Mouse (Mus musculus) liver, embryonic 12.5 days (tissue): ENCODE measurements around the gene Zfp597. TPM values are rescaled to one million over a fixed set of nuclear protein-coding genes. Genes with fewer than 3 reads are reported as not detected.
A peak's percentile ranks its signal among the peaks of the same experiment; 100 is the strongest.
"Not testable (repeated sequence)": the region's sequence is repeated elsewhere in the genome, so short reads cannot be mapped to it uniquely, and the experiment has no call there.

Experiments used
- ATAC-seq: fragments of 200-750 bp; cut with Nextera tagmentation; 2 replicates; pipeline ENCODE4 v1.8.0; 2017; ENCODE audit warnings: moderate number of reproducible peaks, mild to moderate bottlenecking, moderate library complexity
- H3K27ac ChIP-seq: fragments of 300-500 bp; sonication (generic); 2 replicates; pipeline ENCODE4 v1.5.1; 2016; ENCODE audit warnings: mild to moderate bottlenecking
- H3K27me3 ChIP-seq: fragments of 300-500 bp; sonication (generic); replicated peaks from 2 replicates; pipeline ENCODE4 v1.6.1; 2016; ENCODE audit warnings: mild to moderate bottlenecking, moderate library complexity
- H3K36me3 ChIP-seq: fragments of 300-500 bp; sonication (generic); 2 replicates; pipeline ENCODE4 v1.6.1; 2016; ENCODE audit warnings: mild to moderate bottlenecking, moderate library complexity
- H3K4me1 ChIP-seq: fragments of 300-500 bp; sonication (generic); 2 replicates; pipeline ENCODE4 v1.6.1; 2016
- H3K4me2 ChIP-seq: fragments of 300-500 bp; sonication (generic); 2 replicates; pipeline ENCODE4 v1.6.1; 2016; ENCODE audit warnings: mild to moderate bottlenecking, moderate library complexity
- H3K4me3 ChIP-seq: fragments of 300-500 bp; sonication (generic); 2 replicates; pipeline ENCODE4 v1.5.1; 2016; ENCODE audit warnings: mild to moderate bottlenecking, moderate library complexity
- H3K9ac ChIP-seq: fragments of 300-500 bp; sonication (generic); 2 replicates; pipeline ENCODE4 v1.6.1; 2016; ENCODE audit warnings: mild to moderate bottlenecking, moderate library complexity
- H3K9me3 ChIP-seq: fragments of 300-500 bp; sonication (generic); replicated peaks from 2 replicates; pipeline ENCODE4 v1.6.1; 2016; ENCODE audit warnings: mild to moderate bottlenecking, moderate library complexity
- WGBS: fragments of 180-500 bp; shearing (Covaris S2); methylation state at CpG from one replicate; pipeline ENCODE4 v1.1.7; 2016; ENCODE audit not compliant: insufficient replicate concordance; 5-methylcytosine and 5-hydroxymethylcytosine counted together
- polyA plus RNA-seq: library from polyadenylated mRNA; unstranded; fragments of >200 nt; fragmentation: Nextera tagmentation; extraction: Ambion mirVana; gene quantifications from 2 replicates; pipeline ENCODE4 v1.2.1, GENCODE M21; 2016

Zfp597 gene
- polyA plus RNA-seq, 1 experiment from 2014 or later, result 3.0 TPM

- Histone ChIP-seq H3K4me2 (no peak overlapping the region), H3K27me3 (no peaks in the 10 kb centered on the region), H3K36me3 (no peaks in the 10 kb centered on the region), H3K27ac (no peak overlapping the region), H3K4me1 (peaks cover 14% of the 10 kb centered on the region), H3K9ac (no peak overlapping the region), H3K4me3 (no peak overlapping the region), H3K9me3 (no peaks in the 10 kb centered on the region)
- WGBS, result 60% methylated on average over 12 of the region's 12 CpGs
- ATAC-seq, result no peak
Observed at GRCm38 (mm10) chr16:3852586-3852985, 31.8 kb downstream of the Zfp597 start.

- 79% methylated on average over 13 of the region's 13 CpGs for WGBS
- H3K27ac ChIP-seq, H3K36me3 ChIP-seq, H3K4me2 ChIP-seq, H3K27me3 ChIP-seq, H3K9me3 ChIP-seq, H3K9ac ChIP-seq, ATAC-seq, H3K4me3 ChIP-seq: not testable (repeated sequence)
- H3K4me1 ChIP-seq, result peaks cover 23% of the 10 kb centered on the region
Observed at GRCm38 (mm10) chr16:3851301-3851700, 33.1 kb downstream of the Zfp597 start.

- Histone ChIP-seq H3K27ac (no peak overlapping the region), H3K4me1 (peaks cover 23% of the 10 kb centered on the region), H3K9ac (no peak overlapping the region), H3K27me3 (no peaks in the 10 kb centered on the region), H3K4me3 (no peak overlapping the region), H3K36me3 (no peaks in the 10 kb centered on the region), H3K9me3 (no peaks in the 10 kb centered on the region), H3K4me2 (no peak overlapping the region)
- ATAC-seq, result no peak
- 65% methylated on average over 3 of the region's 3 CpGs for WGBS
Observed at GRCm38 (mm10) chr16:3848416-3848815, 35.9 kb downstream of the Zfp597 start.

GRCm38 (mm10) chr16:3847871-3848270, 36.5 kb downstream of the Zfp597 start:
- Histone ChIP-seq H3K27ac (peak overlapping the region; percentile 27; the same call in 1 of the 2 replicates), H3K9ac (peak overlapping the region; percentile 76; the same call in 1 of the 2 replicates), H3K9me3 (no peaks in the 10 kb centered on the region), H3K4me3 (peak overlapping the region; percentile 73), H3K36me3 (no peaks in the 10 kb centered on the region), H3K4me2 (peak overlapping the region; percentile 81), H3K27me3 (no peaks in the 10 kb centered on the region), H3K4me1 (peaks cover 27% of the 10 kb centered on the region)
- WGBS, result 71% methylated on average over 4 of the region's 4 CpGs
- no peak for ATAC-seq

- H3K4me2 ChIP-seq, result peak within 1 kb of the TSS; percentile 81
- peak within 1 kb of the TSS; percentile 73 for H3K4me3 ChIP-seq
- no peaks in the 10 kb centered on the region for H3K9me3 ChIP-seq
- H3K9ac ChIP-seq, result peak within 1 kb of the TSS; percentile 76
- ATAC-seq, result peak; percentile 100
- peak within 1 kb of the TSS; percentile 27; the same call in 1 of the 2 replicates for H3K27ac ChIP-seq
- no peaks in the 10 kb centered on the region for H3K36me3 ChIP-seq
- H3K4me1 ChIP-seq, result peaks cover 29% of the 10 kb centered on the region
- H3K27me3 ChIP-seq, result no peaks in the 10 kb centered on the region
- WGBS, result 3% methylated on average over 38 of the region's 38 CpGs
Observed at GRCm38 (mm10) chr16:3846711-3847518, 37.4 kb downstream of the Zfp597 start, which contains the start of gene Zfp174. TSS of gene Zfp174 (plus strand) at chr16:3847268.

GRCm38 (mm10) chr16:3843796-3844195, 40.6 kb downstream of the Zfp597 start:
- WGBS, result 65% methylated on average over 1 of the region's 1 CpGs
- Histone ChIP-seq H3K4me1 (peaks cover 24% of the 10 kb centered on the region), H3K27me3 (peaks cover 7% of the 10 kb centered on the region; the same call in 1 of the 2 replicates), H3K4me3 (no peak overlapping the region), H3K9me3 (no peaks in the 10 kb centered on the region), H3K36me3 (no peaks in the 10 kb centered on the region), H3K27ac (no peak overlapping the region), H3K9ac (no peak overlapping the region), H3K4me2 (no peak overlapping the region)
- ATAC-seq, result no peak

GRCm38 (mm10) chr16:3842989-3843388, 41.4 kb downstream of the Zfp597 start:
- Histone ChIP-seq H3K9me3 (no peaks in the 10 kb centered on the region), H3K4me2 (no peak overlapping the region), H3K4me3 (no peak overlapping the region), H3K4me1 (peaks cover 22% of the 10 kb centered on the region), H3K36me3 (no peaks in the 10 kb centered on the region), H3K27ac (no peak overlapping the region), H3K9ac (no peak overlapping the region), H3K27me3 (peaks cover 7% of the 10 kb centered on the region; the same call in 1 of the 2 replicates)
- WGBS, result 32% methylated on average over 4 of the region's 4 CpGs
- ATAC-seq, result no peak

- Histone ChIP-seq H3K4me3 (no peak overlapping the region), H3K9ac (no peak overlapping the region), H3K4me1 (peaks cover 6% of the 10 kb centered on the region; the same call in 1 of the 2 replicates), H3K27me3 (peaks cover 7% of the 10 kb centered on the region; the same call in 1 of the 2 replicates), H3K27ac (no peak overlapping the region), H3K36me3 (no peaks in the 10 kb centered on the region), H3K4me2 (no peak overlapping the region), H3K9me3 (no peaks in the 10 kb centered on the region)
- 0 out of 2 replicates have a peak, but pooled peaks have one; percentile 30 for ATAC-seq
- WGBS, result 50% methylated on average over 17 of the region's 17 CpGs
Observed at GRCm38 (mm10) chr16:3839157-3839885, 45.0 kb downstream of the Zfp597 start.

GRCm38 (mm10) chr16:3835461-3835860, 48.9 kb downstream of the Zfp597 start:
- 56% methylated on average over 2 of the region's 2 CpGs for WGBS
- ATAC-seq, result no peak
- H3K4me1 ChIP-seq, result no peaks in the 10 kb centered on the region
- H3K27me3 ChIP-seq, result peaks cover 7% of the 10 kb centered on the region; the same call in 1 of the 2 replicates
- no peaks in the 10 kb centered on the region for H3K36me3 ChIP-seq
- no peaks in the 10 kb centered on the region for H3K9me3 ChIP-seq
- no peak overlapping the region for H3K4me2 ChIP-seq
- H3K9ac ChIP-seq, result no peak overlapping the region
- no peak overlapping the region for H3K27ac ChIP-seq
- H3K4me3 ChIP-seq, result no peak overlapping the region

GRCm38 (mm10) chr16:3830588-3831109, 53.7 kb downstream of the Zfp597 start, which contains the start of gene Olfr15:
TSS of gene Olfr15 (plus strand) at chr16:3830878.
- Histone ChIP-seq H3K27me3 (no peaks in the 10 kb centered on the region), H3K27ac (no peak within 1 kb of the TSS), H3K9ac (no peak within 1 kb of the TSS), H3K4me2 (no peak within 1 kb of the TSS), H3K9me3 (no peaks in the 10 kb centered on the region), H3K36me3 (no peaks in the 10 kb centered on the region), H3K4me3 (no peak within 1 kb of the TSS), H3K4me1 (no peaks in the 10 kb centered on the region)
- no peak for ATAC-seq

GRCm38 (mm10) chr16:3829727-3830126, 54.6 kb downstream of the Zfp597 start:
- H3K4me2 ChIP-seq, result no peak overlapping the region
- no peaks in the 10 kb centered on the region for H3K27me3 ChIP-seq
- no peak overlapping the region for H3K4me3 ChIP-seq
- no peak overlapping the region for H3K27ac ChIP-seq
- ATAC-seq, result no peak
- H3K9ac ChIP-seq, result no peak overlapping the region
- H3K4me1 ChIP-seq, result no peaks in the 10 kb centered on the region
- no peaks in the 10 kb centered on the region for H3K36me3 ChIP-seq
- 41% methylated on average over 2 of the region's 2 CpGs for WGBS
- no peaks in the 10 kb centered on the region for H3K9me3 ChIP-seq

- 53% methylated on average over 3 of the region's 3 CpGs for WGBS
- H3K27ac ChIP-seq, result no peak overlapping the region
- no peaks in the 10 kb centered on the region for H3K36me3 ChIP-seq
- H3K4me1 ChIP-seq, result no peaks in the 10 kb centered on the region
- H3K4me2 ChIP-seq, result no peak overlapping the region
- no peaks in the 10 kb centered on the region for H3K9me3 ChIP-seq
- H3K4me3 ChIP-seq, result no peak overlapping the region
- ATAC-seq, result no peak
- no peak overlapping the region for H3K9ac ChIP-seq
- no peaks in the 10 kb centered on the region for H3K27me3 ChIP-seq
Observed at GRCm38 (mm10) chr16:3828021-3828420, 56.3 kb downstream of the Zfp597 start.
